Mouse (Mus musculus): Measurements from ENCODE around the gene Defb36. TPM values are rescaled to one million over a fixed set of nuclear protein-coding genes. Genes with fewer than 3 reads are reported as not detected.

The Defb36 gene
- polyA plus RNA-seq, 1 experiment from 2014 or later = not detected

GRCm38 (mm10) chr2:152626774-152627591 lies 22.9 kb downstream of the Defb36 start, which contains the start of gene Rem1:
Gene Rem1, plus strand, starts transcription at chr2:152626951.
- Histone ChIP-seq H3K9me3 (replicated peaks) (no peaks in the 10 kb centered on the region), H3K27ac (peak within 1 kb of the TSS; percentile 21; the same call in 1 of the 2 replicates), H3K36me3 (no peaks in the 10 kb centered on the region), H3K27me3 (ENCODE audit: low read depth, poor library complexity, severe bottlenecking) (peaks cover 76% of the 10 kb centered on the region), H3K4me3 (peak within 1 kb of the TSS; percentile 53), H3K4me1 (peaks cover 14% of the 10 kb centered on the region)
- WGBS = 1% methylated on average over 59 of the region's 59 CpGs
- peak; percentile 69 for DNase-seq (ENCODE audit: low spot score)

DNA sequence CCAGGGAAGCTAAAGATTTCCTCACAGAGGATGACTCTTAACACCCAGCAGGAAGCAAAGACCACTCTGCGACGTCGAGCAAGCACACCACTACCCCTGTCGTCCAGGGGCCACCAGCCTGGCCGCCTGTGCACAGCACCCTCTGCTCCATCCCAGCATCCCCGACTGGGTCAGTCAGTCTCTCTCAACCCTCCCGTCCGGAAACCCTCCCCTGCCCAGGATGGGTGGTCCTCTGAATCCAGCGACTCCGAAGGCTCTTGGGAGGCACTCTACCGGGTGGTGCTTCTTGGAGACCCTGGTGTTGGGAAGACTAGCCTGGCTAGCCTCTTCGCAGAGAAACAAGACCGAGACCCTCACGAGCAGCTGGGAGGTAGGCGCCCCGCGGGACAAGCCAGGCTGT lies 23.9 kb downstream of the Defb36 start:
- peaks cover 87% of the 10 kb centered on the region for H3K27me3 ChIP-seq (ENCODE audit: low read depth, poor library complexity, severe bottlenecking)

GRCm38 (mm10) chr2:152629239-152629638 lies 25.1 kb downstream of the Defb36 start:
- Histone ChIP-seq H3K27me3 (ENCODE audit: low read depth, poor library complexity, severe bottlenecking) (peaks cover 87% of the 10 kb centered on the region), H3K36me3 (no peaks in the 10 kb centered on the region)
- 75% methylated on average over 3 of the region's 3 CpGs for WGBS

More for the DNA sequence above, 23.9 kb downstream of the Defb36 start:
- no peak overlapping the region for H3K27ac ChIP-seq
- DNase-seq (ENCODE audit: low spot score) = no peak
- no peaks in the 10 kb centered on the region for H3K36me3 ChIP-seq
- H3K4me3 ChIP-seq = no peak overlapping the region
- no peaks in the 10 kb centered on the region for H3K9me3 ChIP-seq (replicated peaks)
- peaks cover 25% of the 10 kb centered on the region for H3K4me1 ChIP-seq
- WGBS = 39% methylated on average over 17 of the region's 17 CpGs

GRCm38 (mm10) chr2:152629904-152630303 lies 25.8 kb downstream of the Defb36 start:
- Histone ChIP-seq H3K9me3 (replicated peaks) (no peaks in the 10 kb centered on the region), H3K4me3 (no peak overlapping the region), H3K27me3 (ENCODE audit: low read depth, poor library complexity, severe bottlenecking) (peaks cover 85% of the 10 kb centered on the region), H3K27ac (no peak overlapping the region), H3K36me3 (no peaks in the 10 kb centered on the region), H3K4me1 (peaks cover 31% of the 10 kb centered on the region)
- no peak for DNase-seq (ENCODE audit: low spot score)
- 88% methylated on average over 6 of the region's 6 CpGs for WGBS

More at GRCm38 (mm10) chr2:152629239-152629638, 25.1 kb downstream of the Defb36 start:
- Histone ChIP-seq H3K4me3 (no peak overlapping the region), H3K27ac (no peak overlapping the region), H3K4me1 (peaks cover 31% of the 10 kb centered on the region), H3K9me3 (replicated peaks) (no peaks in the 10 kb centered on the region)
- DNase-seq (ENCODE audit: low spot score) = no peak

- Histone ChIP-seq H3K27me3 (ENCODE audit: low read depth, poor library complexity, severe bottlenecking) (peaks cover 51% of the 10 kb centered on the region), H3K9me3 (replicated peaks) (no peaks in the 10 kb centered on the region), H3K27ac (0 out of 2 replicates have a peak overlapping the region, but pooled peaks have one; percentile 14), H3K4me1 (peaks cover 17% of the 10 kb centered on the region), H3K36me3 (no peaks in the 10 kb centered on the region), H3K4me3 (peak overlapping the region; percentile 28)
- DNase-seq (ENCODE audit: low spot score) = no peak
- WGBS = 46% methylated on average over 17 of the region's 17 CpGs
Observed at GRCm38 (mm10) chr2:152633334-152633733, 29.2 kb downstream of the Defb36 start.

DNA sequence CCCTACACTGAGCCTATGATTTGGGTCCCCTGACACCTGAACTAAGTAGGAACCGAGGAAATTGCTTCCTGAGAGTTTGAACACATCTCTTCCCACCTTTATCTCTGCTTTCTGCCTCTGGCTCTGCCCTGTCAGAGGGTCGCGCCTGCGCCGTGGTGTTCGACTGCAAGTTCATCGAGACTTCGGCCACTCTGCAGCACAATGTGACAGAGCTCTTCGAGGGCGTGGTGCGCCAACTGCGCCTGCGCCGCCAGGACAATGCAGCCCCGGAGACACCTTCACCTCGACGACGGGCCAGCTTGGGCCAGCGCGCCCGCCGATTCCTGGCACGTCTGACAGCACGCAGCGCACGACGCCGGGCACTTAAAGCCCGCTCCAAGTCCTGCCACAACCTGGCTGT lies 30.2 kb downstream of the Defb36 start:
- Histone ChIP-seq H3K9me3 (replicated peaks) (no peaks in the 10 kb centered on the region), H3K4me1 (peaks cover 17% of the 10 kb centered on the region), H3K36me3 (no peaks in the 10 kb centered on the region), H3K27me3 (ENCODE audit: low read depth, poor library complexity, severe bottlenecking) (peaks cover 46% of the 10 kb centered on the region), H3K4me3 (no peak overlapping the region), H3K27ac (no peak overlapping the region)
- 80% methylated on average over 29 of the region's 29 CpGs for whole genome bisulfite sequencing
- DNase-seq (ENCODE audit: low spot score) = no peak

GRCm38 (mm10) chr2:152636246-152637005 lies 32.3 kb downstream of the Defb36 start:
- no peaks in the 10 kb centered on the region for H3K9me3 ChIP-seq (replicated peaks)
- no peak overlapping the region for H3K27ac ChIP-seq
- no peaks in the 10 kb centered on the region for H3K36me3 ChIP-seq
- H3K27me3 ChIP-seq (ENCODE audit: low read depth, poor library complexity, severe bottlenecking) = peaks cover 36% of the 10 kb centered on the region
- peaks cover 20% of the 10 kb centered on the region for H3K4me1 ChIP-seq
- WGBS = 79% methylated on average over 23 of the region's 23 CpGs
- DNase-seq (ENCODE audit: low spot score) = no peak
- H3K4me3 ChIP-seq = no peak overlapping the region

DNA sequence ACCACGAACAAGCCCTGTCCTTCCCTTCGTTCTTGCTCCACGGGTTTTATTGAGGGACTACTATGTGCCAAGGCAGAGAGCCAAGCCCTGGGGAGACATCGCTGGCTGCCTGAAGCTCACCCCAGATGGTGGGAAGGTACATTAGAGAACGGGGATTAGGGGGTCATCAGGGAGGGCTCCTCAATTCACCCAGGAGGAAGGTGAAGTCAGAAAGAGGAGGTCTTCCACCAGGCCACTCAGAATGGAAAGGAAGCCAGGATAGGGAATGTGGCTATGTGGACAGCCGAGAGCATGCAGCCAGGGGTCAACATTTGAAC lies 32.8 kb downstream of the Defb36 start:
- no peaks in the 10 kb centered on the region for H3K36me3 ChIP-seq
- 85% methylated on average over 6 of the region's 6 CpGs for WGBS
- H3K27ac ChIP-seq = no peak overlapping the region
- peaks cover 36% of the 10 kb centered on the region for H3K27me3 ChIP-seq (ENCODE audit: low read depth, poor library complexity, severe bottlenecking)
- no peak overlapping the region for H3K4me3 ChIP-seq
- DNase-seq (ENCODE audit: low spot score) = no peak
- H3K4me1 ChIP-seq = peaks cover 20% of the 10 kb centered on the region
- no peaks in the 10 kb centered on the region for H3K9me3 ChIP-seq (replicated peaks)

DNA sequence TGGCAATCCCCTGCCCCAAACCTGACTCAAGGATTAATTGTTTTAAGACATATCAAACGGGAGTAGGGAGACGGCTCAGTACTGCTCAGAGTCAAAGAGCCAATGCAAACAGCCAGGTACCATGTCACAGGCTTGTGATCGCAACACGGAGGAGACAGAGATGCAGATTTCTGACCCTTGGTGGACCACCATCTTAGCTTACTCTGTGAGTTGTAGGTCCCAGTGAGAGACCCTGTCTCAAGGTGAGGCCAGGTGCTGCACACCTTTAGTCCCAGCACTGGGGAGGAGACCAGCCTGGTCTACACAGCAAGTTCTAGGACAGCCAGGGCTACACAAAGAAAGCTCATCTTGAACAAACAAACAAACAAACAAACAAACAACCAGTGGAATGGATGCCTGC lies 33.3 kb downstream of the Defb36 start:
- Histone ChIP-seq H3K4me3 (no peak overlapping the region), H3K27ac (no peak overlapping the region), H3K27me3 (ENCODE audit: low read depth, poor library complexity, severe bottlenecking) (peaks cover 32% of the 10 kb centered on the region), H3K9me3 (replicated peaks) (no peaks in the 10 kb centered on the region), H3K4me1 (peaks cover 16% of the 10 kb centered on the region), H3K36me3 (no peaks in the 10 kb centered on the region)
- WGBS = 94% methylated on average over 4 of the region's 4 CpGs
- DNase-seq (ENCODE audit: low spot score) = no peak

GRCm38 (mm10) chr2:152638865-152639264 lies 34.7 kb downstream of the Defb36 start:
- Histone ChIP-seq H3K9me3 (replicated peaks) (no peaks in the 10 kb centered on the region), H3K36me3 (no peaks in the 10 kb centered on the region), H3K4me3 (no peak overlapping the region), H3K27me3 (ENCODE audit: low read depth, poor library complexity, severe bottlenecking) (peaks cover 18% of the 10 kb centered on the region), H3K4me1 (peaks cover 3% of the 10 kb centered on the region), H3K27ac (no peak overlapping the region)
- 72% methylated on average over 6 of the region's 6 CpGs for WGBS
- DNase-seq (ENCODE audit: low spot score) = no peak

DNA sequence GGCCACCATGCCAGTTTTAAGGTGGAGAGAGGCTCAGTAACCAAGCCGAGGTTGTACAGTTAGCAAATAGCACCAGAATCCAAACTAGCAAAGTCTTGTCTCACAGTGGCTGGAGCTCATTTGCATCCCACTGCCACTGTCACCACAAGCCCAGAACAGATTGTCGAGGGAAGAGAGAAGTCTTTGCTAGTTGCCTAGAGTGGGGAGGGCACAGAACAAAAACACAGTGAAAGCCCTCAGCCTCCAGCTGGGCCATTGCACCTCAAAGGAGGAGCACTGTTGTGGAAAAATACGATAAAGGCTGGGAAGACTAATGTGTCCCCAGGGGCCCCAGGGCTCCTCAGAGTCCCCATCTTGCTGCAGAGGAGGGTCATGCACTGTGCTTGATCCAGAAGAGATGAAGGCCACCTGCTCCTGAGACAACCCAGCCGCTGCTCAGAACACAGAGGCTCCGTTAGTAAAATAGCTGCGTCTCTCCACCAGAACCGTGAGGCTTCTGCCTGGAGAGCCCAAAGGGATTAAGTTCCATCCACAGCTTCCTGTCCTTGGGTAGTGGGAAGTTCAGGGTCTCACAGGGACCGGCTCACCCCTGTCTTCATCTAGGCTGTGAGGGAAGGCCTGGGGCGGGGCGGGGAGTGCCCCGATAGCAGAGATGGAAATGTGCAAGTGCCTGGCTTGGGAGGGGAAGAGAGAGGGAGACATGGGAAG lies 35.4 kb downstream of the Defb36 start:
- Histone ChIP-seq H3K4me3 (no peak overlapping the region), H3K4me1 (peaks cover 3% of the 10 kb centered on the region), H3K36me3 (no peaks in the 10 kb centered on the region), H3K27me3 (ENCODE audit: low read depth, poor library complexity, severe bottlenecking) (peaks cover 12% of the 10 kb centered on the region), H3K27ac (no peak overlapping the region), H3K9me3 (replicated peaks) (no peaks in the 10 kb centered on the region)
- DNase-seq (ENCODE audit: low spot score) = no peak
- 36% methylated on average over 11 of the region's 11 CpGs for WGBS

DNA sequence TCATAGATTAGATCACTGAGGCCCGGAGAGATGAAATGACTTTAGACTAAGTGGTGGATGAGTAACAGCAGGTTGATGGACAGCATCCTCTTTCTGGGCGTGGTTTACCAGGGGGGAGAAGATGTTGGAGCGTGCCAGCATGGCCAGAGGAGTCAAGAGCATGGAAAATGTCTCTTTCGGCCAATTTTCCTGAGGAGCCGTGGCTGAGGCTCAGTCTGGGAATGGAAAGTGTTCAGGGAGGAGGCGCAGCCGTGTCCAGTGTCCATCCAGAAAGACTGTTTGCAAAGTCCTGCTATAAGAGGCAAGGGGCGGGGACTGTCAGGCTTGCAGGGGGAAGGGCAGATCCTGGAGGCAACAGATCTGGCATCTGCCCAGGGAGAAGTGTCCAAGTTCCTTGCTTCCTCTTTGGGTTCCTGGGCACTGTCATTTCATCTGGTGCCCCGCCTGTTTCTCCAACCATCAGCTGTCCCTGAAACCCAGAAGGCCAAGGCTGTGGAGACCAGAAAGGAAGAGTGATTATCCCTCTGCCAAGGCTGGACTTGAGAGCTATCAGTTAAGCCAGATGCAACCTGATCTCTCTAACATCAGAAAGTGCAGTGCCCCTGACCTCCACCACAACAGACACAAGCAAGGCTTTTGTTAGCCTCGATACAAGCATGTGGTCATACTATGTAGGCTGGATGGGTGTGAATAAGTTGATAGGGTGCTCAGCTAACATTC lies 48.9 kb downstream of the Defb36 start:
- no peaks in the 10 kb centered on the region for H3K36me3 ChIP-seq
- H3K4me1 ChIP-seq = peaks cover 9% of the 10 kb centered on the region; the same call in 1 of the 2 replicates
- H3K27ac ChIP-seq = no peak overlapping the region
- H3K9me3 ChIP-seq (replicated peaks) = no peaks in the 10 kb centered on the region; the same call in 1 of the 2 replicates
- 78% methylated on average over 10 of the region's 10 CpGs for WGBS
- no peaks in the 10 kb centered on the region for H3K27me3 ChIP-seq (ENCODE audit: low read depth, poor library complexity, severe bottlenecking)
- no peak overlapping the region for H3K4me3 ChIP-seq
- no peak for DNase-seq (ENCODE audit: low spot score)

Data from limb, embryonic 10.5 days (tissue).